Mouse (Mus musculus) macrophage (primary cell): Measurements from ENCODE around the gene Cacna1g. TPM values are rescaled to one million over a fixed set of nuclear protein-coding genes. Genes with fewer than 3 reads are reported as not detected.

ENCODE experiments used
- H3K27ac ChIP-seq: fragments of 350-480 bp; formaldehyde crosslinking; 2 replicates; pipeline ENCODE4 v1.9.0; 2021
- H3K36me3 ChIP-seq: fragments of 350-480 bp; formaldehyde crosslinking; 2 replicates; pipeline ENCODE4 v1.9.0; 2021; ENCODE audit errors: inconsistent target
- H3K4me3 ChIP-seq: fragments of 350-480 bp; formaldehyde crosslinking; 2 replicates; pipeline ENCODE4 v1.9.0; 2021; ENCODE audit errors: inconsistent target
- H3K79me2 ChIP-seq: fragments of 350-480 bp; formaldehyde crosslinking; 2 replicates; pipeline ENCODE4 v1.9.0; 2021; ENCODE audit errors: inconsistent target
- WGBS: methylation state at CpG from one replicate; pipeline ENCODE4 v1.1.7; 2026; ENCODE audit warnings: inconsistent platforms; ENCODE audit not compliant: missing documents; 5-methylcytosine and 5-hydroxymethylcytosine counted together
- polyA plus RNA-seq: library from polyadenylated mRNA; stranded (reverse); fragments of 250-400 nt; gene quantifications from 3 replicates; pipeline ENCODE4 v1.2.4, GENCODE M21; 2018; ENCODE audit warnings: inconsistent platforms

Cacna1g gene
- polyA plus RNA-seq, 1 experiment from 2014 or later, result not detected

- Histone ChIP-seq H3K4me3 (no peak overlapping the region), H3K36me3 (no peaks in the 10 kb centered on the region), H3K79me2 (no peaks in the 10 kb centered on the region), H3K27ac (no peak overlapping the region)
- 50% methylated on average over 3 of the region's 3 CpGs for WGBS
Measured at GRCm38 (mm10) chr11:94447017-94447416, 27.0 kb downstream of the Cacna1g start.

DNA sequence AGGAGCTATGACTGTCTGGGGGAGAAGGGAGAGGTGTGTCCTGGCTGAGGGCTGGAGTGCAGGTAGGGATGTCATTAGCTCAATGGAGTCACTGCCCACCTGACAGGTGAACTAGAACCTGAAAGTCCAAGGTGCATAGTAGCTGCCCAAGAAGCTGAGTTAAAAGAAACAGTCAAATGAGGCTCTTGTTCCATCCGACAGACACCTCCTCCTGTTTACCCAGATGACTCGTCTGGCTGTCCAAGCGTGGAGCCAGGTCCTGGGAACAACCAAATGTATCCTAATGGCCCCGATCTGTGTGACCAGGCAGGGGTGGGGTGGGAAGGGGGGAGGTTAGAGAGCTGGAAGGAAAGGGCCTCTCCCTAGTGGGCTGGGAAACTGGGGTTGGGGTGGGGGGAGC, 28.7 kb downstream of the Cacna1g start:
- WGBS, result 87% methylated on average over 4 of the region's 4 CpGs
- Histone ChIP-seq H3K79me2 (no peaks in the 10 kb centered on the region), H3K27ac (no peak overlapping the region), H3K4me3 (no peak overlapping the region), H3K36me3 (no peaks in the 10 kb centered on the region)

- WGBS, result 88% methylated on average over 5 of the region's 5 CpGs
Measured at GRCm38 (mm10) chr11:94444829-94445228, 29.2 kb downstream of the Cacna1g start.

GRCm38 (mm10) chr11:94441752-94442151, 32.2 kb downstream of the Cacna1g start:
- Histone ChIP-seq H3K36me3 (no peaks in the 10 kb centered on the region), H3K4me3 (no peak overlapping the region), H3K27ac (no peak overlapping the region), H3K79me2 (no peaks in the 10 kb centered on the region)
- 87% methylated on average over 9 of the region's 9 CpGs for WGBS

More at GRCm38 (mm10) chr11:94444829-94445228, 29.2 kb downstream of the Cacna1g start:
- Histone ChIP-seq H3K36me3 (no peaks in the 10 kb centered on the region), H3K79me2 (no peaks in the 10 kb centered on the region), H3K4me3 (no peak overlapping the region), H3K27ac (no peak overlapping the region)

GRCm38 (mm10) chr11:94441122-94441521, 32.9 kb downstream of the Cacna1g start:
- no peak overlapping the region for H3K4me3 ChIP-seq
- no peaks in the 10 kb centered on the region for H3K36me3 ChIP-seq
- no peak overlapping the region for H3K27ac ChIP-seq
- H3K79me2 ChIP-seq, result no peaks in the 10 kb centered on the region
- 93% methylated on average over 7 of the region's 7 CpGs for WGBS

DNA sequence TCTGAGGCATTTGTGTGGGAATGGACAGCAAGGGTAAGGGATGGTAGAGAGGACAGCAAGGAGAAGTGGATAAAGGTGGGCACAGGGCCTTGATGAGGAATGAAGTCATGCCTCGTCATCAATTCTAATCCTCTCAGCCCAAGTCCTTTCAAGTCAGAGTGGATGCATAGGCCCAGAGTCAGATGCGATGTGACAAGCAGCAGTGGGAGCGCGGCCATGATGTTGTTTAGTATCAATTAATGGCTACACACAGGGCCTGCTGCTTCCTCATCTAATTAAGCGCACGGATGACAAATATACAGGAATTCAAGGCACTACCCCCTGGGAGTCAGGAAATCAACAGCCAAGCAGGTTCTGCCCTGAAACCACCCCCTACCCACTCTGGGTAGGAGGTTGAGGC, 33.6 kb downstream of the Cacna1g start:
- Histone ChIP-seq H3K27ac (no peak overlapping the region), H3K79me2 (no peaks in the 10 kb centered on the region), H3K36me3 (no peaks in the 10 kb centered on the region), H3K4me3 (no peak overlapping the region)
- WGBS, result 100% methylated on average over 6 of the region's 6 CpGs

- Histone ChIP-seq H3K27ac (no peak overlapping the region), H3K79me2 (no peaks in the 10 kb centered on the region), H3K36me3 (no peaks in the 10 kb centered on the region), H3K4me3 (no peak overlapping the region)
- WGBS, result 73% methylated on average over 8 of the region's 9 CpGs
Measured at GRCm38 (mm10) chr11:94429011-94429651, 44.9 kb downstream of the Cacna1g start.

- Histone ChIP-seq H3K79me2 (no peaks in the 10 kb centered on the region), H3K36me3 (no peaks in the 10 kb centered on the region), H3K27ac (no peak overlapping the region), H3K4me3 (no peak overlapping the region)
- 9% methylated on average over 4 of the region's 4 CpGs for WGBS
Measured at GRCm38 (mm10) chr11:94428091-94428835, 45.7 kb downstream of the Cacna1g start.

DNA sequence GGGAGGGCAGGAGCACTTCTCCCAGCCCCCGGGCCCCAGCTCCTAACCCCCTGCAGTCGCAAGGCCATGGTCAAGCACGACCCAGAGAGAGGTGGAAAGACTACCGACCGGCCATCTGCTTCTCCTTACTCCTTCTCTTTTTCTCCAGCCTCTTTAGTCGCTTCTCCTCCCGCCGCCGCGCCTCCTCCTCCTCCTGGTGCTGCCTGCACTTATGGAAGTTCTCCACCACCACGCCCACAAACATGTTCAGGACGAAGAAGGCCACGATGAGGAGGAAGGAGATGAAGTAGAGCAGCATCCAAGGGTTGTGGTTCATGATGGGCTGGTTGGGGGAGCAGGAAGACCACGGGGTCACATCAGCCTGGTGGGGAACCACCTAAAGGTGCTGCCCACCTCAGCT, 48.3 kb downstream of the Cacna1g start:
- 66% methylated on average over 14 of the region's 14 CpGs for WGBS
- Histone ChIP-seq H3K36me3 (no peaks in the 10 kb centered on the region), H3K79me2 (no peaks in the 10 kb centered on the region), H3K4me3 (no peak overlapping the region), H3K27ac (no peak overlapping the region)

GRCm38 (mm10) chr11:94425215-94425614, 48.8 kb downstream of the Cacna1g start:
- Histone ChIP-seq H3K36me3 (no peaks in the 10 kb centered on the region), H3K79me2 (no peaks in the 10 kb centered on the region), H3K27ac (no peak overlapping the region), H3K4me3 (no peak overlapping the region)
- 82% methylated on average over 4 of the region's 5 CpGs for WGBS

GRCm38 (mm10) chr11:94424380-94424779, 49.6 kb downstream of the Cacna1g start:
- WGBS, result 61% methylated on average over 15 of the region's 15 CpGs
- Histone ChIP-seq H3K27ac (no peak overlapping the region), H3K4me3 (no peak overlapping the region), H3K36me3 (no peaks in the 10 kb centered on the region), H3K79me2 (no peaks in the 10 kb centered on the region)

- Histone ChIP-seq H3K4me3 (no peak overlapping the region), H3K27ac (no peak overlapping the region), H3K36me3 (no peaks in the 10 kb centered on the region), H3K79me2 (no peaks in the 10 kb centered on the region)
- WGBS, result 90% methylated on average over 5 of the region's 5 CpGs
Measured at GRCm38 (mm10) chr11:94423855-94424254, 50.1 kb downstream of the Cacna1g start.

DNA sequence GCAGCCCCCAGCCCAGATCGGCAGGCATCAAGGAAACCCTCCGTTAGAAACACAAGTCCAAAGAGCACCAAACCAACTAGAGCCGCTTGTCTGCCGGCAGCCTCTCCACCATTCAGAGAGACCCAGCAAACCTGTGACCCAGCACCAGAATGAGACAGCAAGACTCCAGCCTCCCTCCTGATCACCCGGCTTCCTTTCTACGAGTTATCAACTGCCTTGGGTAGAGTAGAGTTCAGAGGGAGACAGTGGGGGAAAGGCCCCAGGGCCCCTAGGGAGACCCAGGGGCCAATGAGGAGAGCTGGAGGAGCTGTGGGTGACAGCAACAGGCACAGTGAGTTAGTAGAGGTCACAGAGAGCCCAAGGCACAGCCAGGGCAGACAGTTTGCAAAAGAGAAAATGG, 53.0 kb downstream of the Cacna1g start:
- no peak overlapping the region for H3K27ac ChIP-seq
- no peaks in the 10 kb centered on the region for H3K36me3 ChIP-seq
- H3K79me2 ChIP-seq, result no peaks in the 10 kb centered on the region
- WGBS, result 68% methylated on average over 6 of the region's 6 CpGs
- no peak overlapping the region for H3K4me3 ChIP-seq

DNA sequence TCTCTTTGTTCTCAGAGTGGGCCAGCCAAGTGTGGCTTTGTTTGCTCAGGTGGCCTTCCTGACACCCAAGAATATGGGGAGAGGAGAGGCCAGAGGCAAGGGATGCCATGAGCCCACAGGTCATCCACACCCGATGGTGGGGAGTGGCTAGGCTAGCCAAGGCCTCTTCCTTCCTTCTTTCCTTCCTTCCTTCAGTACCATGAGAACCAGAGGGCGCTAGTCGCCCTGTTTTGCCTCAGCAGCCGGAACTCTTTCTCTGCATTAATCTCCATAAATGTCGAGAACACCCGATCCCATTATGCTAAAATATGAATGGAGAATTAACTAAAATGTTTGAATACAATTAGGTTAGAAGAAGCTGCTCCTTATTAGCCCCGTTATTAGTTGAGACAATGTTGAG, 53.7 kb downstream of the Cacna1g start:
- Histone ChIP-seq H3K79me2 (no peaks in the 10 kb centered on the region), H3K27ac (no peak overlapping the region), H3K4me3 (no peak overlapping the region), H3K36me3 (no peaks in the 10 kb centered on the region)
- WGBS, result 13% methylated on average over 7 of the region's 7 CpGs

- no peak overlapping the region for H3K27ac ChIP-seq
- WGBS, result 92% methylated on average over 10 of the region's 10 CpGs
- H3K36me3 ChIP-seq, result no peaks in the 10 kb centered on the region
- H3K4me3 ChIP-seq, result no peak overlapping the region
- no peaks in the 10 kb centered on the region for H3K79me2 ChIP-seq
Measured at GRCm38 (mm10) chr11:94419004-94419727, 54.8 kb downstream of the Cacna1g start.
